Comparison of ENCODE assay signal across 25 mouse cellular contexts in genomic region chr2:28607341-28608165, GRCm38 (mm10). TPM values are rescaled to one million over a fixed set of nuclear protein-coding genes. Genes with fewer than 3 reads are reported as not detected.
DNase-seq lines count a peak whose midpoint lies in the region; ATAC-seq and TF ChIP-seq lines count a peak whose summit lies in the region.
"Had no signal": no experiment of that assay in that cellular context is flagged by ENCODE, and none has a peak within 500 bp of the region (broad histone marks: within the 10 kb centered on the region; RNA-seq: fewer than 3 reads in every experiment).

No protein-coding gene starts in this region.

- no peak for TF ChIP-seq CTCF in lung, embryonic 14.5 days (IDR thresholded peaks at IDR 0.05; ENCODE audit: low read depth)
- TF ChIP-seq CTCF in MEL (IDR thresholded peaks at IDR 0.05 in 2 of 3, conservative IDR thresholded peaks at IDR 0.05 in 1 of 3; ENCODE audit: control insufficient read depth in 1 of 3, insufficient read depth in 1 of 3, low read depth in 2 of 3, low read length in 3 of 3, poor library complexity in 1 of 3, severe bottlenecking in 1 of 3): no peak
- no peak for TF ChIP-seq CTCF in liver, postnatal 0 days (IDR thresholded peaks at IDR 0.05; ENCODE audit: low read depth)

- TF ChIP-seq EP300 in MEL (IDR thresholded peaks at IDR 0.05; ENCODE audit: low read depth in 1 of 2, low read length in 2 of 2): no peak
- TF ChIP-seq EP300 in liver, postnatal 0 days (IDR thresholded peaks at IDR 0.05; ENCODE audit: low read depth): peak; percentile 8; the same call in 1 of the 2 replicates

- H3K79me2 ChIP-seq in MEL (ENCODE audit: control insufficient read depth, insufficient read depth, low read length, poor library complexity): peaks cover under 1% of the 10 kb centered on the region; the same call in 1 of the 2 replicates

- H3K36me3 ChIP-seq in lung, embryonic 14.5 days (ENCODE audit: insufficient read depth): no peaks in the 10 kb centered on the region
- H3K36me3 ChIP-seq in MEL (ENCODE audit: control insufficient read depth in 1 of 2, insufficient read depth in 2 of 2, low read length in 2 of 2): peaks cover 5 to 50% of the 10 kb centered on the region in 2 experiments
- peaks cover 34% of the 10 kb centered on the region for H3K36me3 ChIP-seq in liver, postnatal 0 days (replicated peaks; ENCODE audit: insufficient read depth, low read length)

- TF ChIP-seq POLR2A in MEL (IDR thresholded peaks at IDR 0.05; ENCODE audit: control insufficient read depth in 1 of 2, insufficient read depth in 1 of 2, low read depth in 1 of 2, low read length in 2 of 2, poor library complexity in 1 of 2): 0 out of 4 replicates have a peak, but pooled peaks of 1 of the 2 experiments have one; percentile 23

- no peaks in the 10 kb centered on the region for H3K9me3 ChIP-seq in lung, embryonic 14.5 days (ENCODE audit: low read depth, low read length)
- no peaks in the 10 kb centered on the region for H3K9me3 ChIP-seq in MEL (replicated peaks; ENCODE audit: insufficient read depth, low read length)
- no peaks in the 10 kb centered on the region for H3K9me3 ChIP-seq in liver, postnatal 0 days (ENCODE audit: low read length)
- H3K9me3 ChIP-seq: forebrain, embryonic 13.5 days had no signal

- H3K4me3 ChIP-seq in lung, embryonic 14.5 days (ENCODE audit: low read depth, low read length): no peak overlapping the region
- H3K4me3 ChIP-seq in MEL (ENCODE audit: control insufficient read depth in 1 of 2, insufficient read depth in 1 of 2, low read depth in 2 of 2, low read length in 2 of 2): no peak overlapping the region; a peak in 1 of 4 replicates
- no peak overlapping the region for H3K4me3 ChIP-seq in liver, postnatal 0 days (ENCODE audit: low read depth, low read length)
- H3K4me3 ChIP-seq: forebrain, embryonic 13.5 days had no signal

- WGBS in lung, embryonic 14.5 days: 42% methylated on average over 10 of the region's 10 CpGs
- WGBS in liver, postnatal 0 days (ENCODE audit: insufficient replicate concordance): 44% methylated on average over 10 of the region's 10 CpGs

- DNase-seq in lung, embryonic 14.5 days: no peak
- DNase-seq in lung, postnatal 4 days: no peak
- DNase-seq in MEL (ENCODE audit: low read depth, low spot score): peak; percentile 68
- peak; percentile 38 for DNase-seq in liver, postnatal 0 days
- DNase-seq in urinary bladder, adult 2 months (ENCODE audit: low spot score): no peak
- DNase-seq in thymus, postnatal 14 days: no peak
- no peak for DNase-seq in layer of hippocampus, adult 9-10 months (ENCODE audit: low spot score)
- DNase-seq: adrenal gland, adult 2 months; cerebellum, adult 2 months; embryo, embryonic 11 days; right cerebral cortex, adult 18-20 months; spleen, adult 18-20 months; thymus, postnatal 4 days had no signal

- H3K4me2 ChIP-seq in lung, embryonic 14.5 days: no peak overlapping the region
- H3K4me2 ChIP-seq in liver, postnatal 0 days (ENCODE audit: low read depth, low read length): no peak overlapping the region
- H3K4me2 ChIP-seq: forebrain, embryonic 13.5 days had no signal

- TF ChIP-seq RAD21 in MEL (IDR thresholded peaks at IDR 0.05; ENCODE audit: low read depth, low read length): no peak

- H3K4me1 ChIP-seq in lung, embryonic 14.5 days (ENCODE audit: insufficient read depth): no peaks in the 10 kb centered on the region
- H3K4me1 ChIP-seq in MEL (ENCODE audit: control insufficient read depth in 1 of 2, insufficient read depth in 2 of 2, low read length in 2 of 2): peaks cover 11 to 48% of the 10 kb centered on the region in 2 experiments
- H3K4me1 ChIP-seq in liver, postnatal 0 days (ENCODE audit: insufficient read depth): peaks cover 21% of the 10 kb centered on the region
- H3K4me1 ChIP-seq: forebrain, embryonic 13.5 days had no signal

- peak; percentile 31; the same call in 1 of the 2 replicates for ATAC-seq in lung, embryonic 14.5 days (ENCODE audit: insufficient read depth)
- ATAC-seq in erythroid progenitor cell, adult 5-6 weeks (replicated peaks; ENCODE audit: low FRiP score, poor library complexity, severe bottlenecking): peak; percentile 72
- ATAC-seq in liver, postnatal 0 days: peak; percentile 34
- ATAC-seq: forebrain, embryonic 13.5 days; Patski had no signal

- H3K9ac ChIP-seq in lung, embryonic 14.5 days: no peak overlapping the region
- peak overlapping the region; percentile 59 for H3K9ac ChIP-seq in MEL (ENCODE audit: control insufficient read depth, low read depth, low read length, poor library complexity, severe bottlenecking)
- no peak overlapping the region for H3K9ac ChIP-seq in liver, postnatal 0 days (replicated peaks)
- H3K9ac ChIP-seq: forebrain, embryonic 13.5 days had no signal

- H3K27ac ChIP-seq in lung, embryonic 14.5 days (ENCODE audit: low read depth): no peak overlapping the region
- peak overlapping the region; percentile 93 for H3K27ac ChIP-seq in MEL (ENCODE audit: control insufficient read depth, low read depth, low read length)
- peak overlapping the region; percentile 64 for H3K27ac ChIP-seq in liver, postnatal 0 days (ENCODE audit: low read depth)
- H3K27ac ChIP-seq: forebrain, embryonic 13.5 days; macrophage; stomach, postnatal 0 days had no signal

- no peaks in the 10 kb centered on the region for H3K27me3 ChIP-seq in lung, embryonic 14.5 days (ENCODE audit: insufficient read depth, low read length)
- no peaks in the 10 kb centered on the region for H3K27me3 ChIP-seq in MEL (ENCODE audit: control insufficient read depth in 1 of 2, insufficient read depth in 2 of 2, low read length in 2 of 2)
- H3K27me3 ChIP-seq in liver, postnatal 0 days (ENCODE audit: insufficient read depth, low read length): no peaks in the 10 kb centered on the region
- H3K27me3 ChIP-seq: forebrain, embryonic 13.5 days; Patski had no signal

TF ChIP-seq in MEL, 35 proteins besides CTCF, POLR2A, EP300 and RAD21 (continues in another document):
- TF ChIP-seq POLR2AphosphoS2 (IDR thresholded peaks at IDR 0.05; ENCODE audit: low read length) (peak; percentile 76), CHD1 (IDR thresholded peaks at IDR 0.05; ENCODE audit: low read depth, low read length) (no peak), ZMIZ1 (IDR thresholded peaks at IDR 0.05; ENCODE audit: low read depth, low read length) (0 out of 2 replicates have a peak, but pooled peaks have one; percentile 23), NELFE (IDR thresholded peaks at IDR 0.05; ENCODE audit: low read depth, low read length) (peak; percentile 29; the same call in 1 of the 2 replicates), MXI1 (IDR thresholded peaks at IDR 0.05; ENCODE audit: low read depth, low read length) (0 out of 2 replicates have a peak, but pooled peaks have one; percentile 7), CHD2 (IDR thresholded peaks at IDR 0.05; ENCODE audit: low read length) (no peak), SIN3A (IDR thresholded peaks at IDR 0.05; ENCODE audit: low read length) (no peak), POLR2AphosphoS5 (IDR thresholded peaks at IDR 0.05; ENCODE audit: borderline replicate concordance, low read depth, low read length) (peak; percentile 68), HCFC1 (IDR thresholded peaks at IDR 0.05; ENCODE audit: low read depth, low read length) (peak; percentile 8; the same call in 1 of the 2 replicates), GATA1 (IDR thresholded peaks at IDR 0.05; ENCODE audit: low read depth, low read length) (no peak)

RNA-seq across cellular contexts. Expression of gene Gfi1b, which starts 14.2 kb away (rescaled TPM):
- 0.51 and 0.69 TPM in 2 replicates for polyA plus RNA-seq in lung, embryonic 14.5 days (2014; fragmentation: Nextera tagmentation; extraction: Ambion mirVana)
- 75.1 and 82.9 TPM in 2 replicates for total RNA-seq in MEL (2012; rRNA removed)
- 100 to 1,000 TPM; 194 to 277 TPM for polyA plus RNA-seq in MEL (2012; ENCODE audit: insufficient read depth in 1 of 2, insufficient read length in 2 of 2, low read depth in 1 of 2, low replicate concordance in 2 of 2, missing spikeins in 1 of 2)
- 123 and 130 TPM in 2 replicates for total RNA-seq in erythroid progenitor cell, adult 5-6 weeks (2015; ENCODE audit: low replicate concordance)
- 77.8 and 88.3 TPM in 2 replicates for total RNA-seq in erythroid progenitor cell, adult 5-6 weeks (2017; ENCODE audit: low replicate concordance)
- 48.9 and 52.2 TPM in 2 replicates for polyA plus RNA-seq in liver, postnatal 0 days (2015; fragmentation: Nextera tagmentation; extraction: Ambion mirVana)
- 0.10 and 0.16 TPM in 2 replicates for polyA plus RNA-seq in urinary bladder, adult 2 months (2012; rRNA removed)
- total RNA-seq: adrenal gland, adult 2 months; gastrocnemius, adult 18-20 months; heart, postnatal 25 days; layer of hippocampus, postnatal 14 days had no signal
- polyA plus RNA-seq: neural tube, embryonic 14.5 days; Patski had no signal

RNA-seq across cellular contexts. Expression of gene Gtf3c5, which starts 24.0 kb away (rescaled TPM):
- 33.9 and 41.9 TPM in 2 replicates for polyA plus RNA-seq in lung, embryonic 14.5 days (2014; fragmentation: Nextera tagmentation; extraction: Ambion mirVana)
- total RNA-seq in MEL (2012; rRNA removed): 20.3 and 22.5 TPM in 2 replicates
- polyA plus RNA-seq in MEL (2012; ENCODE audit: insufficient read depth in 1 of 2, insufficient read length in 2 of 2, low read depth in 1 of 2, low replicate concordance in 2 of 2, missing spikeins in 1 of 2): 10 to 100 TPM in 1 of 2 experiments, not detected in 1; 50.2 TPM
- 17.2 and 22.3 TPM in 2 replicates for total RNA-seq in erythroid progenitor cell, adult 5-6 weeks (2015; ENCODE audit: low replicate concordance)
- 11.0 and 15.3 TPM in 2 replicates for total RNA-seq in erythroid progenitor cell, adult 5-6 weeks (2017; ENCODE audit: low replicate concordance)
- polyA plus RNA-seq in liver, postnatal 0 days (2015; fragmentation: Nextera tagmentation; extraction: Ambion mirVana): 4.5 and 5.8 TPM in 2 replicates
- polyA plus RNA-seq in urinary bladder, adult 2 months (2012; rRNA removed): 21.3 and 21.7 TPM in 2 replicates

RNA-seq across cellular contexts. Expression of gene Tsc1, which starts 33.5 kb away (rescaled TPM):
- polyA plus RNA-seq in lung, embryonic 14.5 days (2014; fragmentation: Nextera tagmentation; extraction: Ambion mirVana): 19.9 and 22.2 TPM in 2 replicates
- total RNA-seq in MEL (2012; rRNA removed): 7.5 and 8.0 TPM in 2 replicates
- 10 to 100 TPM in 1 of 2 experiments, not detected in 1; 16.4 TPM for polyA plus RNA-seq in MEL (2012; ENCODE audit: insufficient read depth in 1 of 2, insufficient read length in 2 of 2, low read depth in 1 of 2, low replicate concordance in 2 of 2, missing spikeins in 1 of 2)
- 13.0 and 16.9 TPM in 2 replicates for total RNA-seq in erythroid progenitor cell, adult 5-6 weeks (2015; ENCODE audit: low replicate concordance)
- total RNA-seq in erythroid progenitor cell, adult 5-6 weeks (2017; ENCODE audit: low replicate concordance): 20.0 and 24.8 TPM in 2 replicates
- polyA plus RNA-seq in liver, postnatal 0 days (2015; fragmentation: Nextera tagmentation; extraction: Ambion mirVana): 3.7 TPM in 2 replicates
- polyA plus RNA-seq in urinary bladder, adult 2 months (2012; rRNA removed): 11.3 and 13.6 TPM in 2 replicates

RNA-seq across cellular contexts. Expression of gene Cel, which starts 44.4 kb away (rescaled TPM):
- not detected in 2 replicates for polyA plus RNA-seq in lung, embryonic 14.5 days (2014; fragmentation: Nextera tagmentation; extraction: Ambion mirVana)
- not detected in 2 replicates for total RNA-seq in MEL (2012; rRNA removed)
- polyA plus RNA-seq in MEL (2012; ENCODE audit: insufficient read depth in 1 of 2, insufficient read length in 2 of 2, low read depth in 1 of 2, low replicate concordance in 2 of 2, missing spikeins in 1 of 2): not detected
- total RNA-seq in erythroid progenitor cell, adult 5-6 weeks (2015; ENCODE audit: low replicate concordance): not detected in 2 replicates
- not detected in 2 replicates for total RNA-seq in erythroid progenitor cell, adult 5-6 weeks (2017; ENCODE audit: low replicate concordance)
- polyA plus RNA-seq in liver, postnatal 0 days (2015; fragmentation: Nextera tagmentation; extraction: Ambion mirVana): 4.7 TPM in 1 of 2 replicates, not detected in the other
- 0.07 and 0.44 TPM in 2 replicates for polyA plus RNA-seq in urinary bladder, adult 2 months (2012; rRNA removed)
- total RNA-seq: heart, adult 8-10 months; heart, postnatal 25 days; layer of hippocampus, postnatal 14 days had no signal
- polyA plus RNA-seq: adrenal gland, adult 2 months; forebrain, embryonic 13.5 days; kidney, embryonic 16.5 days; limb, embryonic 11.5 days; macrophage; neural tube, embryonic 14.5 days; Patski had no signal

Comparison
In these comparisons a context has a peak if more than half of its experiments do, and no peak if none do; other contexts are left out.
1. DNase-seq: peak in MEL (single experiment) and liver, postnatal 0 days (single experiment); none in lung, embryonic 14.5 days (single experiment), lung, postnatal 4 days (0 of 2), urinary bladder, adult 2 months (single experiment), thymus, postnatal 14 days (single experiment) and layer of hippocampus, adult 9-10 months (single experiment).
2. RNA of gene Gfi1b, which starts 14.2 kb away (polyA plus RNA-seq): 194 to 277 TPM in MEL and 48.9 to 52.2 TPM in liver, postnatal 0 days; 0.51 to 0.69 TPM in lung, embryonic 14.5 days and 0.10 to 0.16 TPM in urinary bladder, adult 2 months; every median in the first group is over 10 times any median in the second.
3. Peak in every context shown above with its lines, with median percentiles within 50 percentile points of each other: ATAC-seq.